Mouse (Mus musculus) kidney, postnatal 25 days (tissue): ENCODE data around the gene Adgrg4.

Source experiments
- DNase-seq, 2 experiments: peaks; one replicate each; pipeline ENCODE4 v3.0.0; 2021; ENCODE audit warnings: mixed read lengths in 2 of 2

Adgrg4 gene

DNA sequence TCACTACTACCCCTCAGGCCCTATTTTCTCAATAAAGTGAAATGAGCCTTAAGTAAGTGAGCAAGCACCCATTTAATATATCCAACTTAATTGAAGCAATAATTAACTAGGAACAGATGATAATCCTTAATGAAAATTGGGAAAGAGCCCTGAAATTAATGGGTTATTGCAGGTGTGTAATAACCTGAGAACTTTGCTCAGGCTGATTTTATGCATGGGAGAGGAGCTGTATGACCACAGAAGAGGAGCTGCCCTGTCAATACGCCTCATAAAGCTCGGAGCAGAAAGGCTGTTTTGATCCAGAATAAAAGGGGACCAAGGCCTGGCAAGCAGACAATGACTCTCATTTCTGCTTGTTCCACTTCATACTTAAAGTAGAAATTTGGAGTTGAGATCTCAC, at the start of gene Adgrg4:
Gene Adgrg4, plus strand, starts transcription at position 301 of the 400 bp plus-strand sequence.
- DNase-seq: no peak

DNA sequence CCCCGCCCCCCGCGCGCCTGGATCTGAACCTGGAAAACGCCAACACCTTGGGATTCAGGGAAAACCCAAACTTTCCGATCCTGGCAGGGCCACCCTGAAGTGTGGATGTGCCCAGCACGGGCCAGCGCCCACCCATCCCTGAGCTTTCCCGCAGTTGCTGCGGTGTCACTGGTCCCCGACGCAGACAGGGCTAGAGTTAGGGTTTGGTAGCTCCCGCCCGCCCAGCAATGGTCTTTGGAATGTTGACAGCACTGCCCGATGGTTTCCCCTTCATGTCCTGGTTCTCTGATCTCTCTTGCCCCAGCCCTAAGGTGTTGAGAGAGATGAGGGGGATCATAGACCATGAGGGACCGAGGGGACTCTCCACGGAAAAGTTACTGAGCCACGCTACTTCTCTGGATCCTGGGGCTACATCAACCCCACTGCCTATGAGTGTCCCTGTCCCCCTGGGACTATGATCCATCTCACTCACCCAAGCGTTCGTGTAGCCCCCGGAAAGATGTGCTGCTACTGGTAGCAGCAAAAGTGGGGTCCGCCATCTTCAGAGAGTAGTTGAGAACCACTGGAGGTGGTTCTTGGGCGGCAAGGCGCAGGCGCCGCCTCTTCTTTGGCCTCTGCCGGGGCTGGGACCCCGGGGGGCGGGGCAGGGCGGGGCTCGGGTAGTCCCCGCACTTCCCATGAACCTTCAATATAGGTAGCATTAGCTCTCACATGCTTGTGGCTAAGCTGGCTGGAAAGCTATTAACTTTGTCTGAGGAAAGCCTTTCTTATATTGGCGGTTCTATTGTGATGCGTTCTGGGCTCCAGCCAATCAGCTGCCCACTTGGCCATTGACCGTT, 48.0 kb upstream of the Adgrg4 start, which contains the start of gene Map7d3:
Gene Map7d3, minus strand, starts transcription at position 562 of the 839 bp plus-strand sequence.
- DNase-seq: peak; percentile 4 to 37

DNA sequence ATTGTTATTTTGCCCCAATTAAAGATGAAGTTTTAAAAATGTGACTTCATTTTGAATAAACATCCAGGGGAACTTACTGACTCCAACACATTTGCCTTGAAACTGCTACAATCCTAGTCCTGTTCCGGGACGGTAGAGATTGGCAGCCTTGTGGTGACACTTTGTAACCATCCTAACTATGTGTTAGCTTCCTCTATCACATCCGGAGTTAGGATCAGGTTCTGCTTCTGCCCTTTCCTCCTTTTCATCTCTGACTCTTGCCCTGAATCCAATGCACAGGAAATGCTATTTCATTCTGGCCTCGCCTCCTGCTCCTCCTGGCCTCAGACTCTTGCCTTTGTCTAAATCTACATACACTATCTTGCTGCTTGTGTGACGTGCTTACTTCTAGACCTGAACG, 42.5 kb upstream of the Adgrg4 start:
- DNase-seq: no peak

DNA sequence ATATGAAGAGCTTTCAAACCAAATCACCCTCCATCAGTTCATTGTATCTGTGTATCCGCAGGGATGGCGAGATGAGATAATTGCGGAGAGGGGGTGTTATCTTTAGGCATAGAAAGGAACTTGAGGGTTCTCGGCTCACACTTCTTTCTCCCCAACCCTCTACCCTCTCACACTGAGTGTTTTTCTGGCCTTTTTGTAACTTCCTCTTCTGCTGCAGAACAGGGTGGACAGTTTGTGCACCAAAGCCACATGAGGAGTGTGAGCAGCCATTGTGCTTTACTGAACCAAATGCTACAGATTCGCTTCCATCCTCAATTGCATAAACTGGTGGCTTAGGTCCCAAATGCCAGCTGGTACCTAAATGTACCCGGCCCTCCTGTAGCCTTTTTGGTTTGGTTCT, 34.1 kb upstream of the Adgrg4 start:
- DNase-seq: no peak

DNA sequence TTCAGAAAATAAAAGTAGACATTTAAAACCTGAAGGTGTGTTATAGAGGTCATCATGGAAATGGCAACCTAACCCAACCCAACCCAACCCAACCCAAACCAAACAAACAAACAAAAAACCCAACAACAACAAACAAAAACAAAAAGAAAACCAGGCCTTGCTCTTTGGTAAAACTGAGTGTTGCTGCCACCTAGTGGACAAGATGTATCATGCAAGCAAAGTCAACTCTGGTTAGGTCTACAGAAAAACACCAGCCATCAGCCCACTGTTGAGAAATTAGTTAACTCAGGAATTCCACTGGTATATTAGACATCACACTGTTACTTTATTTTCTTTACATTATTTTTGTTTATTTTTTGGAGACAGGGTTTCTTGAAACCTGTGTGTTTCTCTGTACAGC, 30.6 kb upstream of the Adgrg4 start:
- DNase-seq: peak in 1 of 2 experiments; percentile 37

DNA sequence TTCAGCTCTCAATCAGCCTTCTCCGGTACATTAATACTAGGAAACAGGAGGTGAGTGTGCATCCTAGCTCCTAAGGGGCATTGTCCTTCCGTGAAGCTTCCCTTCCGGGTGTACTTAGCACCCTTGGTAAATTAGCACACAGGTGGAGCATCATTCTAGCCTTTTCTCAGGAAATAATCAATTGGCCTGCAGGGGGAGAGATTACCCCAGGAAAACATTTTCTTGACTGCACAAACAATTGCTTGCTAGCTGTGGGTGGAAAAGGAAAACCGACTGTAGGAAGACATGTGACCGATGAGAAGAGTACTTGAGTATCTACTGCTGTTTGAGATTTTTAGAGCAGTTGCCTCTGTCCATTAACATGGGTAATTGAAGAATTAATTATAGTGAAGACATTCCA, 28.7 kb upstream of the Adgrg4 start:
- no peak for DNase-seq

DNA sequence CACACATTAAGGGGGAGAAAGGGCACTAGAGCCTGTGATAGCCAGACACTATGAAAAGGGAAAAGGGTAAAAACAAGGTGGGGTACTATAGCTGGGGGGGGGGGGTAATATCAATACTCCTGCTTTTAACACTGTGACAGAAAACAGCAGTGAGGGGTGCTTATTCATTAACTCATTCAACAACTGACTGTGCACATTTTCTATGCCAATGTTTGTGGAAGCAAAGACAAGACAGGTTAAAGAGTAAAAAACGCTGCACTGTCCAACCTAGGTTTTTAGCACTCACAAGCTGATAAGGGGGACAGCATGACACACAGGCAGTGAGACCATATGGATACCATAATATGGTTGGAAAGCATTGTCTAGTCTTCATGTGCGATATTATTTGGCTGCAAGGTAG, 142.9 kb downstream of the Adgrg4 start:
- DNase-seq: no peak

DNA sequence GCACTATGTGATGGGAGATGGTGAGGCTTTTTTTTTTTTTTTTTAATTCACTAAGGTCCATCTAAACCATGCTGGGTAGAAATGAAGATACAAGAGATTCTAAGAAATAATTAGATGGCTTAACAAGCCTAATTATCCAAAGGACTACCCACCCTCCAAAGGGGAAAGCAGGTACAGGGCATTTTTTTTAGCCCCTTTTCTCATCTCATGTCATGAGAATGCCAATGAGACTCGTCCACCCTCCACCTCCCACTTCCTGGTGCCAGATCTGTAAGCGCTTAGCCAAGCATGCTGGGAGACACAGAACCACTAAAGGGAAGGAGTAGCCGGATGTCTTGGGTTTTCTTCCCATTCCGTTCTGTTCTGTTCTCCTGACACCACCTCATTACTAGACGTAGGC, 172.8 kb downstream of the Adgrg4 start, which contains the start of gene Brs3:
Gene Brs3, plus strand, starts transcription at position 301 of the 400 bp plus-strand sequence.
- no peak for DNase-seq

DNA sequence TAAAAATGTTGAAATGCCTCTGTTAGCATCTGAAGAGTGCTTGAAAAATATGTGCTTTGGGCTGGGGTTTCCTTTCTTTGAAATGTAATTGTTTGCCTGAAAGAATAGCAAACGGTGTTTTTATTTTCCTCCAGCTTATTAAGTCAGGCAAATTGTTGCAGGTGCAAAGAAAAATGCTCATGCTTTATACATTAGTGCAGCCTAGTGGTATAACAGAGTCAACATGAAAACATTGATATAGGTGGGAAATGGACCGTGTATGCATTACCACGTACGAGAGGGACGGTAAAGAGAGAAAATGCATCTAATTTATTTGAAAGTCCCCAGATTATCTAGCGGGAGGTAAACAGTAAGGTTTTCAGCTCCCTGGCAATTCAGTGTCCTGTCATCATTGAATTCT, 173.9 kb downstream of the Adgrg4 start:
- DNase-seq: no peak
